Mouse (Mus musculus): ENCODE results near the gene 1810030O07Rik. TPM values are rescaled to one million over a fixed set of nuclear protein-coding genes. Genes with fewer than 3 reads are reported as not detected.
"Not testable (repeated sequence)": the region's sequence is repeated elsewhere in the genome, so short reads cannot be mapped to it uniquely, and the experiment has no call there.

The 1810030O07Rik gene
- polyA plus RNA-seq, 1 experiment from 2014 or later = 37.0 TPM

DNA sequence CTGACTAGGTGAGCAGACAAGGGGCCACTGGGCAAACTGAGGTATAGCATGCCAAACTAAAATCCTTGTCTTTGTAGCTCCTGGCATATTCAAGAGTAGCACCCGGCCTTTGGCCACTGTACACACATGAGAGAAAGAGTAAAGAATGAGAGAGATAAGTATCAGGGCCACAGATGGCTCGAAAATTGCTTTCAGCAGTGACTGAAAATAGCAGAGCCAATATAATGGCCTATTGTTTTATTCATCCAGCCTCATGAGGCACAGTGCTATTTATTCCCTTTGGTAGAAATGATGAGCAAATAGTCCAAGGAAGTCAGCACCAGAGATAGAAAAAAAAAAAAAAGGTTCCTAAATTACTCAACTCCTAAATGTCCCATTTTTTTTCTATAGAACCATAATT lies 28.5 kb downstream of the 1810030O07Rik start:
- no peak overlapping the region for H3K4me3 ChIP-seq (ENCODE audit: low read length)
- no peak for ATAC-seq
- no peaks in the 10 kb centered on the region for H3K4me1 ChIP-seq (ENCODE audit: control insufficient read depth, insufficient read depth, low read length)
- no peaks in the 10 kb centered on the region for H3K27me3 ChIP-seq (replicated peaks; ENCODE audit: control insufficient read depth, insufficient read depth, low read length)
- no peaks in the 10 kb centered on the region for H3K36me3 ChIP-seq (ENCODE audit: control insufficient read depth, insufficient read depth, low read length)
- H3K27ac ChIP-seq (ENCODE audit: low read length) = no peak overlapping the region
- 56% methylated on average over 2 of the region's 2 CpGs for WGBS
- H3K4me2 ChIP-seq (ENCODE audit: low read depth, low read length) = no peak overlapping the region
- H3K9ac ChIP-seq (ENCODE audit: low read depth, low read length) = no peak overlapping the region
- H3K9me3 ChIP-seq (ENCODE audit: control insufficient read depth, low read length) = no peaks in the 10 kb centered on the region

DNA sequence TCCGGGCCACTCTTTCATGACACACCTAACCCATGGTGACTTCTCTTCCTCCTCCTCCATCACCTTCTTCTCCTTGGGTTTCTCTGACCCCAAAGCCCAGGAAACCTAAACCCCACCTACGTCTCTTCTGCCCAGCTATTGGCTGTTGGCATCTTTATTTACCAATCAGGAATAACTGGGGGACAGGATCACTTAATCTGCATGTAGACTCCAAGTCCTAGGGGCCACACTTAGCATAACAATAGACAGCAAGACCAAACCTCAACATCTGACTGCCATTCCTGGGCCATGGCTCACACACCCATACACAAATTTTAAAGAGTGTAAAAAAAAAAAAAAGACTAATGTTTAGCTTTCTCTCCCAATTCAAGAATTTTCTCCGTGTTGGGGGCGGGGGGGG lies 48.3 kb downstream of the 1810030O07Rik start:
- H3K4me1 ChIP-seq (ENCODE audit: control insufficient read depth, insufficient read depth, low read length) = no peaks in the 10 kb centered on the region
- ATAC-seq = no peak
- WGBS = 68% methylated on average over 4 of the region's 4 CpGs

DNA sequence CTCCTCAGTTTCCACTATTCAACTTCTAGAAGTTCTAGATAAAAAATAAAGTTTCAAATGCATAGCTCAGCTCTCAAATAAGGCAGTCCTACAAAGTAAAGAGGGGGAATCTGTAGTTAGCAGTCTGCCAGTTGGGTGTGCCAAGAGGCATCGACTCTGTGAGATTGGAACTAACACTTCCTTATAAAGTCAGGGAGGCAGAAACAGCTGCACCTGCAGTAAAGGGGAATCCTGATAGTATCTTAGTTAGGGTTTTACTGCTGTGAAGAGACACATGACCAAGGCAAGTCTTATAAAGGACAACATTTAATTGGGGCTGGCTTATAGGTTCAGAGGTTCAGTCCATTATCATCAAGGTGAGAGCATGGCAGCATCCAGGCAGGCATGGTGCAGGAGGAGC lies 61.1 kb downstream of the 1810030O07Rik start:
- not testable (repeated sequence) for H3K9ac ChIP-seq (ENCODE audit: low read depth, low read length); H3K27me3 ChIP-seq (replicated peaks; ENCODE audit: control insufficient read depth, insufficient read depth, low read length); H3K4me2 ChIP-seq (ENCODE audit: low read depth, low read length); H3K4me3 ChIP-seq (ENCODE audit: low read length); H3K36me3 ChIP-seq (ENCODE audit: control insufficient read depth, insufficient read depth, low read length); H3K9me3 ChIP-seq (ENCODE audit: control insufficient read depth, low read length); H3K4me1 ChIP-seq (ENCODE audit: control insufficient read depth, insufficient read depth, low read length)
- H3K27ac ChIP-seq (ENCODE audit: low read length) = peak overlapping the region; percentile 26; the same call in 1 of the 2 replicates
- 64% methylated on average over 1 of the region's 1 CpGs for WGBS
- ATAC-seq = peak; percentile 69

More for the DNA sequence above, 48.3 kb downstream of the 1810030O07Rik start:
- Histone ChIP-seq H3K36me3 (ENCODE audit: control insufficient read depth, insufficient read depth, low read length) (no peaks in the 10 kb centered on the region), H3K9me3 (ENCODE audit: control insufficient read depth, low read length) (no peaks in the 10 kb centered on the region), H3K9ac (ENCODE audit: low read depth, low read length) (no peak overlapping the region), H3K27ac (ENCODE audit: low read length) (no peak overlapping the region), H3K4me2 (ENCODE audit: low read depth, low read length) (no peak overlapping the region), H3K4me3 (ENCODE audit: low read length) (no peak overlapping the region), H3K27me3 (replicated peaks; ENCODE audit: control insufficient read depth, insufficient read depth, low read length) (no peaks in the 10 kb centered on the region)

DNA sequence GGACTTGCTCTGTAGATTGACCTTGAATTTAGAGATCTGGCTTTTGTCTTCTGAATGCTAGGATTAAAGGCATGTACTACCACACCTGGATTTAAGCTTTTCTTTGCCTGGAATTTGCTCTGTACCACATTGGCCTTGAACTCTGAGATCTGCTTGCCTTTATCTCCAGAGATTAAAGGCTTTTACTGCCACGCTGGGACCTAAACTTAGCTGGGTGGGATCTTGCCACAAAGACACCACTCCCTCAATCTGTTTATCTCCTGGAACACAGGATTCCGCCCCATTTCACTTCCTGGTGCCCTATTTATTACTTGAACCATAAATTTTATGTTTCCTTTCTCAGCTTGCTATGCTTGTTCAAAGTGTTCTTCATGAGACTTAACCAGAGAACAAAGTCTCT lies 62.3 kb downstream of the 1810030O07Rik start:
- H3K9me3 ChIP-seq (ENCODE audit: control insufficient read depth, low read length) = no peaks in the 10 kb centered on the region
- WGBS = 44% methylated on average over 2 of the region's 2 CpGs
- H3K36me3 ChIP-seq (ENCODE audit: control insufficient read depth, insufficient read depth, low read length) = no peaks in the 10 kb centered on the region; the same call in 1 of the 2 replicates
- H3K4me2 ChIP-seq (ENCODE audit: low read depth, low read length) = no peak overlapping the region
- H3K4me3 ChIP-seq (ENCODE audit: low read length) = no peak overlapping the region
- peak overlapping the region; percentile 30; the same call in 1 of the 2 replicates for H3K27ac ChIP-seq (ENCODE audit: low read length)
- H3K27me3 ChIP-seq (replicated peaks; ENCODE audit: control insufficient read depth, insufficient read depth, low read length) = no peaks in the 10 kb centered on the region; the same call in 1 of the 2 replicates
- no peaks in the 10 kb centered on the region for H3K4me1 ChIP-seq (ENCODE audit: control insufficient read depth, insufficient read depth, low read length)
- ATAC-seq = peak; percentile 81
- no peak overlapping the region for H3K9ac ChIP-seq (ENCODE audit: low read depth, low read length)

DNA sequence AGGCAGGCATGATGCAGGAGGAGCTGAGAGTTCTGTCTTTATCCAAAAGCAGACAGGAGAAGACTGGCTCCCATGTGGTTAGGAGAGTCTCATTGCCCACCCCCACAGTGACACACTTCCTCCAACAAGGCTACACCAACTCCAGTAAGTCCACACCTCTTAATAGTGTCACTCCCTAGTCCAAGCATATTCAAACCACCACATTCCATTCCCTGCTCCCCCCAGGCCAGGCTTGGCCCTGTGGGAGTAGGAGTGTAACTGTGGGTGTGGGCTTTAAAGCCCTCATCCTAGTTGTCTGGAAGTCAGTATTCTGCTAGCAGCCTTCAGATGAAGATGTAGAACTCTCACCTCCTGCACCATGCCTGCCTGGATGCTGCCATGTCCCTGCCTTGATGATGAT lies 62.9 kb downstream of the 1810030O07Rik start:
- not testable (repeated sequence) for H3K9me3 ChIP-seq (ENCODE audit: control insufficient read depth, low read length); H3K27ac ChIP-seq (ENCODE audit: low read length); H3K4me2 ChIP-seq (ENCODE audit: low read depth, low read length); H3K36me3 ChIP-seq (ENCODE audit: control insufficient read depth, insufficient read depth, low read length); H3K4me3 ChIP-seq (ENCODE audit: low read length); H3K9ac ChIP-seq (ENCODE audit: low read depth, low read length); H3K27me3 ChIP-seq (replicated peaks; ENCODE audit: control insufficient read depth, insufficient read depth, low read length); H3K4me1 ChIP-seq (ENCODE audit: control insufficient read depth, insufficient read depth, low read length)
- peak; percentile 27; the same call in 1 of the 2 replicates for ATAC-seq

Other genes starting within 250 kb of the 1810030O07Rik start
- 187 and 197 TPM in 2 replicates for gene Atp6ap2, start 85.9 kb downstream of the 1810030O07Rik start, polyA plus RNA-seq (2015; fragmentation: Nextera tagmentation; extraction: Ambion mirVana)
- gene Med14, start 88.4 kb upstream of the 1810030O07Rik start, polyA plus RNA-seq (2015; fragmentation: Nextera tagmentation; extraction: Ambion mirVana) = 6.9 and 8.1 TPM in 2 replicates

Data from intestine, embryonic 16.5 days (tissue).